Mouse (Mus musculus) hindbrain, embryonic 10.5 days (tissue): ENCODE results near the gene Ppil1. TPM values are rescaled to one million over a fixed set of nuclear protein-coding genes. Genes with fewer than 3 reads are reported as not detected.

ENCODE experiments used
- DNase-seq: peaks from one replicate; pipeline ENCODE4 v3.0.0-alpha.2; 2017; ENCODE audit warnings: low spot score
- H3K27ac ChIP-seq: fragments of 300-500 bp; sonication (generic); 2 replicates; pipeline ENCODE4 v1.5.1; 2016; ENCODE audit warnings: mild to moderate bottlenecking, moderate library complexity
- H3K27me3 ChIP-seq: fragments of 300-500 bp; sonication (generic); 2 replicates; pipeline ENCODE4 v1.6.1; 2016; ENCODE audit warnings: mild to moderate bottlenecking; ENCODE audit not compliant: poor library complexity, insufficient read depth, severe bottlenecking
- H3K36me3 ChIP-seq: fragments of 300-500 bp; sonication (generic); 2 replicates; pipeline ENCODE4 v1.6.1; 2016; ENCODE audit warnings: mild to moderate bottlenecking, moderate library complexity
- H3K4me1 ChIP-seq: fragments of 300-500 bp; sonication (generic); replicated peaks from 2 replicates; pipeline ENCODE4 v1.6.1; 2016; ENCODE audit warnings: mild to moderate bottlenecking
- H3K4me3 ChIP-seq: fragments of 300-500 bp; sonication (generic); 2 replicates; pipeline ENCODE4 v1.5.1; 2016; ENCODE audit warnings: mild to moderate bottlenecking, moderate library complexity
- H3K9me3 ChIP-seq: fragments of 300-500 bp; sonication (generic); 2 replicates; pipeline ENCODE4 v1.6.1; 2016; ENCODE audit warnings: mild to moderate bottlenecking, moderate library complexity
- WGBS: fragments of 180-500 bp; shearing (Covaris S2); methylation state at CpG from one replicate; pipeline ENCODE4 v1.1.7; 2016; 5-methylcytosine and 5-hydroxymethylcytosine counted together
- polyA plus RNA-seq: library from polyadenylated mRNA; unstranded; fragments of >200 nt; fragmentation: Nextera tagmentation; extraction: Ambion mirVana; gene quantifications from 2 replicates; pipeline ENCODE4 v1.2.1, GENCODE M21; 2016

The Ppil1 gene
- polyA plus RNA-seq, 1 experiment from 2014 or later: 173 TPM

- Histone ChIP-seq H3K27ac (no peak overlapping the region), H3K27me3 (peaks cover 4% of the 10 kb centered on the region; the same call in 1 of the 2 replicates), H3K4me3 (no peak overlapping the region), H3K36me3 (no peaks in the 10 kb centered on the region), H3K4me1 (peaks cover 22% of the 10 kb centered on the region), H3K9me3 (no peaks in the 10 kb centered on the region)
- DNase-seq: no peak
- 85% methylated on average over 7 of the region's 7 CpGs for WGBS
Observed at GRCm38 (mm10) chr17:29206052-29206451, 57.9 kb downstream of the Ppil1 start.

DNA sequence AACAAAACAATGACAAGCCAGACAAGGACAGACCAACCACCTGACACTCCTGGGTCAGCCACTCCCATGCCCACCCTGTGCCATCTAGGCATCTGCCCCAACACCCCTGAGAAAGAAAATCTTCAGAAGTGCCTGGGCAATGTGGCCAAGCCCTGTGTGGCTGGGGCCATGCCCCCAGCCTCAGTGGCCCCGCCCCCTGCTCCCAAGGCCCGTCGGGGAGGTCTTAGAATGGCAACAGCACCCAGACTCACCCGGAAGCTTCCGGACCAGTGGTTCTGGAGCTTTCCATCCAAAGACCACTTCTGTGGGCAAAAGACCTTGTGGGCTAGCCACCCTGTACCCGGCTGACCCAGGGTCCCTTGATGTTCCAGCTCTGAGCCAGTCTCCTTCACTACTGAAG, 61.4 kb downstream of the Ppil1 start:
- 84% methylated on average over 6 of the region's 6 CpGs for WGBS
- peaks cover 27% of the 10 kb centered on the region for H3K4me1 ChIP-seq
- no peaks in the 10 kb centered on the region for H3K36me3 ChIP-seq
- no peaks in the 10 kb centered on the region for H3K9me3 ChIP-seq
- no peak for DNase-seq
- peaks cover 4% of the 10 kb centered on the region; the same call in 1 of the 2 replicates for H3K27me3 ChIP-seq
- H3K4me3 ChIP-seq: no peak overlapping the region
- H3K27ac ChIP-seq: no peak overlapping the region

Other genes with a start within 250 kb of the Ppil1 start
- gene Srsf3, start 231.6 kb downstream of the Ppil1 start, polyA plus RNA-seq: 723 and 795 TPM in 2 replicates
- 29.9 and 36.0 TPM in 2 replicates for gene Cdkn1a, start 173.2 kb downstream of the Ppil1 start, polyA plus RNA-seq
- 0.04 TPM in 1 of 2 replicates, not detected in the other for gene Rab44, start 150.0 kb downstream of the Ppil1 start, polyA plus RNA-seq
- gene Cpne5, start 26.0 kb downstream of the Ppil1 start, polyA plus RNA-seq: 3.0 and 5.6 TPM in 2 replicates
- gene BC004004, start 4.6 kb upstream of the Ppil1 start, polyA plus RNA-seq: 58.7 and 68.6 TPM in 2 replicates
- 0.71 and 1.1 TPM in 2 replicates for gene Pi16, start 53.5 kb upstream of the Ppil1 start, polyA plus RNA-seq
- 338 and 391 TPM in 2 replicates for gene Mtch1, start 83.7 kb upstream of the Ppil1 start, polyA plus RNA-seq
- gene Fgd2, start 96.7 kb upstream of the Ppil1 start, polyA plus RNA-seq: 5.9 and 7.5 TPM in 2 replicates
- gene Pim1, start 226.6 kb upstream of the Ppil1 start, polyA plus RNA-seq: 25.0 and 30.5 TPM in 2 replicates